Mouse (Mus musculus) MEL (cell line): ENCODE data around the gene Arap2.

Experiments
- CHD2 ChIP-seq: IDR thresholded peaks from 2 replicates; pipeline ENCODE4 v1.6.1; 2011; ENCODE audit warnings: low read length, improper control_type of control experiment
- CTCF ChIP-seq, 3 experiments: IDR thresholded peaks in 2 of 3; conservative IDR thresholded peaks in 1 of 3; 2 replicates each; pipeline ENCODE4 v1.5.1; 2011 to 2012; ENCODE audit warnings: low read length in 3 of 3, low read depth in 2 of 3, mild to moderate bottlenecking in 2 of 3, improper control_type of control experiment in 1 of 3, inconsistent platforms in 1 of 3, mixed read lengths in 1 of 3, moderate library complexity in 1 of 3; ENCODE audit not compliant: control insufficient read depth in 1 of 3, insufficient read depth in 1 of 3, poor library complexity in 1 of 3, severe bottlenecking in 1 of 3
- EP300 ChIP-seq, 2 experiments: IDR thresholded peaks; 2 replicates each; pipeline ENCODE4 v1.6.1; 2011; ENCODE audit warnings: improper control_type of control experiment in 2 of 2, low read length in 2 of 2, low read depth in 1 of 2, mild to moderate bottlenecking in 1 of 2
- MAX ChIP-seq: IDR thresholded peaks from 2 replicates; pipeline ENCODE4 v1.6.1; 2011; ENCODE audit warnings: low read length, improper control_type of control experiment
- MXI1 ChIP-seq: IDR thresholded peaks from 2 replicates; pipeline ENCODE4 v1.6.1; 2011; ENCODE audit warnings: mild to moderate bottlenecking, low read depth, low read length, improper control_type of control experiment
- POLR2A ChIP-seq, 2 experiments: IDR thresholded peaks; 2 replicates each; pipeline ENCODE4 v1.6.1; 2011 to 2012; ENCODE audit warnings: low read length in 2 of 2, mild to moderate bottlenecking in 2 of 2, control low read depth in 1 of 2, improper control_type of control experiment in 1 of 2, low read depth in 1 of 2, moderate library complexity in 1 of 2; ENCODE audit not compliant: control insufficient read depth in 1 of 2, insufficient read depth in 1 of 2, poor library complexity in 1 of 2
- SIN3A ChIP-seq: IDR thresholded peaks from 2 replicates; pipeline ENCODE4 v1.6.1; 2012; ENCODE audit warnings: low read length, improper control_type of control experiment, inconsistent platforms
- TAL1 ChIP-seq: IDR thresholded peaks from 2 replicates; pipeline ENCODE4 v1.6.1; 2012; ENCODE audit warnings: mild to moderate bottlenecking, inconsistent platforms, low read length, moderate library complexity, mixed read lengths
- ZNF384 ChIP-seq: IDR thresholded peaks from 2 replicates; pipeline ENCODE4 v1.6.1; 2012; ENCODE audit warnings: low read depth, mild to moderate bottlenecking, inconsistent platforms, low read length, improper control_type of control experiment

DNA sequence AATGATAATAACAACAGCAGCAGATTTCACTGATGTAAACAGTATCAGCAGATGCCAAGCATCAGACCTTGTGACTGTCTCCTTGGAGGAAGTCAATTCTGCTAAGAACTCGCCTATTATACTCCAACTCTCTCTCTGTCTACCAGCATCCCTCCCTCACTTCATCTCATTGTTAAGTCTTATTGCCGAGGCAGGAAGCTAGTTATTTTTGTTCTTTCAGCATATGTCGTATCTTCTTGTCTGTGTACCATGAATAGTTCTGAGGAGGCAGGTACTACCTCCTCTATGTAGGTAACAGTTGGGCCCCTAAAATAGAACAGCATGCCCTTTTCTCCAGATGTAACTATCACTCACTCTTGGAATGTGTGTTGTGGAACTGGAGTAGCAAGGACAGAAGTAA lies 13.0 kb downstream of the Arap2 start:
- TF ChIP-seq TAL1, result no peak
- no peak for TF ChIP-seq EP300 (IDR thresholded peaks at IDR 0.05; ENCODE audit: low read depth in 1 of 2, low read length in 2 of 2)
- TF ChIP-seq CHD2, result no peak
- no peak for TF ChIP-seq MXI1
- TF ChIP-seq POLR2A (IDR thresholded peaks at IDR 0.05; ENCODE audit: control insufficient read depth in 1 of 2, insufficient read depth in 1 of 2, low read depth in 1 of 2, low read length in 2 of 2, poor library complexity in 1 of 2), result no peak
- TF ChIP-seq ZNF384, result no peak
- no peak for TF ChIP-seq CTCF (IDR thresholded peaks at IDR 0.05 in 2 of 3, conservative IDR thresholded peaks at IDR 0.05 in 1 of 3; ENCODE audit: control insufficient read depth in 1 of 3, insufficient read depth in 1 of 3, low read depth in 2 of 3, low read length in 3 of 3, poor library complexity in 1 of 3, severe bottlenecking in 1 of 3)
- TF ChIP-seq SIN3A, result no peak
- no peak for TF ChIP-seq MAX
